Mouse (Mus musculus) thymus, postnatal 4 days (tissue): ENCODE results near the gene Syn3.
"Not testable (repeated sequence)": the region's sequence is repeated elsewhere in the genome, so short reads cannot be mapped to it uniquely, and the experiment has no call there.

Experiments
- DNase-seq: peaks from one replicate; pipeline ENCODE4 v3.0.0; 2021

The Syn3 gene

GRCm38 (mm10) chr10:86416806-86417205 lies 81.9 kb downstream of the Syn3 start:
- no peak for DNase-seq

- DNase-seq: no peak
Observed at GRCm38 (mm10) chr10:86410868-86411267, 87.8 kb downstream of the Syn3 start.

GRCm38 (mm10) chr10:86406952-86407351 lies 91.7 kb downstream of the Syn3 start:
- no peak for DNase-seq

GRCm38 (mm10) chr10:86398347-86398720 lies 100.4 kb downstream of the Syn3 start:
- DNase-seq: no peak

- DNase-seq: no peak
Observed at GRCm38 (mm10) chr10:86397577-86398346, 100.9 kb downstream of the Syn3 start.

GRCm38 (mm10) chr10:86392399-86392798 lies 106.3 kb downstream of the Syn3 start:
- DNase-seq: no peak

- no peak for DNase-seq
Observed at GRCm38 (mm10) chr10:86389913-86390312, 108.8 kb downstream of the Syn3 start.

- DNase-seq: no peak
Observed at GRCm38 (mm10) chr10:86389357-86389756, 109.3 kb downstream of the Syn3 start.

GRCm38 (mm10) chr10:86388803-86389202 lies 109.9 kb downstream of the Syn3 start:
- no peak for DNase-seq

- peak; percentile 29 for DNase-seq
Observed at GRCm38 (mm10) chr10:86387821-86388440, 110.8 kb downstream of the Syn3 start.

- no peak for DNase-seq
Observed at GRCm38 (mm10) chr10:86386232-86386631, 112.5 kb downstream of the Syn3 start.

GRCm38 (mm10) chr10:86385656-86386055 lies 113.0 kb downstream of the Syn3 start:
- no peak for DNase-seq

- DNase-seq: no peak
Observed at GRCm38 (mm10) chr10:86384655-86385054, 114.0 kb downstream of the Syn3 start.

GRCm38 (mm10) chr10:86381922-86382260 lies 116.8 kb downstream of the Syn3 start:
- no peak for DNase-seq

- no peak for DNase-seq
Observed at GRCm38 (mm10) chr10:86381150-86381921, 117.4 kb downstream of the Syn3 start.

GRCm38 (mm10) chr10:86380626-86381025 lies 118.1 kb downstream of the Syn3 start:
- DNase-seq: no peak

GRCm38 (mm10) chr10:86378803-86379202 lies 119.9 kb downstream of the Syn3 start:
- not testable (repeated sequence) for DNase-seq

- no peak for DNase-seq
Observed at GRCm38 (mm10) chr10:86376392-86377185, 122.1 kb downstream of the Syn3 start.

- DNase-seq: no peak
Observed at GRCm38 (mm10) chr10:86375903-86376302, 122.8 kb downstream of the Syn3 start.

- no peak for DNase-seq
Observed at GRCm38 (mm10) chr10:86374061-86374460, 124.6 kb downstream of the Syn3 start.

- no peak for DNase-seq
Observed at GRCm38 (mm10) chr10:86371561-86371960, 127.1 kb downstream of the Syn3 start.

GRCm38 (mm10) chr10:86369346-86369745 lies 129.3 kb downstream of the Syn3 start:
- no peak for DNase-seq

- no peak for DNase-seq
Observed at GRCm38 (mm10) chr10:86368811-86369210, 129.9 kb downstream of the Syn3 start.
